Mouse (Mus musculus) E14TG2a.4 (cell line): ENCODE results near the gene Hectd2.

Source experiments
- CTCF ChIP-seq: conservative IDR thresholded peaks from 2 replicates; pipeline ENCODE4 v1.5.1; 2014; ENCODE audit warnings: low read length
- NANOG ChIP-seq: IDR thresholded peaks from 2 replicates; pipeline ENCODE4 v1.6.1; 2014; ENCODE audit warnings: borderline replicate concordance, low read length, mixed read lengths
- POU5F1 ChIP-seq: IDR thresholded peaks from 2 replicates; pipeline ENCODE4 v1.6.1; 2014; ENCODE audit warnings: low read length, borderline replicate concordance

DNA sequence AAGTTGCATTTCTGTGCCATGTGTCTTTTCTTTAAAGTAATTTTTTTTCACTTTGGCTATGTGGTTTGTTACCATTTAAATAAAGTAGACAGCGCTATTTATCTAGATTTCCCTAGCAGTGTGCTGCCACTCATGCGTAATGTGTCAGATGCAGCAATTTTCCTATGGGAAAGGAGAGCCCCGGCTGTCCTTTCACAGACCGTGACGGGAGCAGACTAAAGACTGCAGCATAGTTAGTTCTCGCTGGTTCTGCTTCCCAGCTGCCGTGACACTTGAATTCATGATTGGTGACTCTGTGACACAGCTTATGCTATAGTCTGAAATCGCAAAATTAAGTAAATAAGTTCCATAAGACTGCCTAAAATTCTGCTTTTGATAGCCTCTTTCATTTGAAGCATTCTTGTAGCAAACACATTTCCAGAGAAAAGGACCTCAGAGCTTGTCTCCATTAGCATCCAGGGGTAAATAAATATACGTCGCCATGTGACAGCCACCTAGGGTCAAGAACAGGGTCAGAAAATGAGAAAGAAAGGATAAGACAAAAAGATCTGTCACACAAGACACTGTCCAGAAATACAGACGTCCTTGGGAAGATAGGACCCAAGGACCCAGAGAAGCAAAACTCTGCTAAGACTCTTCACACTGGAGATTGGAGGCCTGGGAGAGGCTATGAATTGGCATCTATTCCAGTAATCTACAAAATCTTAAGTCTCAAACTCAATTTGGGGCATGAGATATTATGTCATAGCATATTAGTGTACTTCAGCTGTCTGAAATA is 48.3 kb downstream of the Hectd2 start:
- TF ChIP-seq POU5F1 (no peak), CTCF (no peak), NANOG (no peak)
